Mouse (Mus musculus): ENCODE measurements around the gene Tnfsf12.
"Not testable (repeated sequence)": the region's sequence is repeated elsewhere in the genome, so short reads cannot be mapped to it uniquely, and the experiment has no call there.

Gene Tnfsf12

DNA sequence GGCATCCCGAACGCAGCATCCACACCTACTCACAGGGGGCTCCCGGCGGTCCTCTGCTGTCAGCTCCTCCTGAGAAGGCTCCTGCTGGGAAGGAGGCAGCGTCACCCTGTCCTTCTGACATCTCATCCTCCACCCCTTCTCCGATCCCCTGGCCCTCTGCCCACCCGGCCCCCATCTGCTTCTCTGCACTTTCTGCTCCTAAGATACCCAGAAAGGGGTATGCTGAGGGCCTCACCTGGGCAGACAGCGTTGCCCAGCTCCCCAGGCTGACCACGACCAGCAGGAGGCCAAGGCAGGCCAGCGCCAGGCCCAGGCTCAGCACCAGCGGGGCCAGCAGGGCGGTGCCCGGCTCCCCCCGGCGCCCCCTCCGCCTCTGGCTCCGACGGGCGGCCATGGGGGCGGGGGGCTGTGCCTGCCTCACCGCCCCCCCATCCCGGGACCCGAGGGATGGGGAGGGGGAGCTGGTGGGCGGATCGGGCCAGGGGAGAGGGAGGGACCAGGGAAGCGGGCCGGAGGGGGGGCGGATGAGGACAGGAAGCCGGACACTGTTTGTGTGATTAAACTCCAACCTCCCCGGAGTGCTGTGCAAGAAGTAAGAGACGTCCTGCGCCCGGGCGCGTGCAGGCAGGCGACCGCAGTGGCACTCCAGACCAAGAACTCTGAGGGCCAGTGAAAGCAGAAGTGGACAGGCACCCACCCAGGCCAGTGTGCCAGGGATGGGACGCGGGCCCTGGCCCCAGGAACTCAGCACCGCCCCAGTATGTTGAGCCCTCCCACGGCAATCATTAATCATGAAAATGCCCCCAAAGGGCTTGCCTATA is at the start of gene Tnfsf12, which contains the start of gene Tnfsfm13:
Gene Tnfsf12, minus strand, starts transcription at position 489 of the 821 bp plus-strand sequence.
Gene Tnfsfm13, minus strand, starts transcription at position 738 of the 821 bp plus-strand sequence.
- peak; percentile 78 to 79 for DNase-seq

DNA sequence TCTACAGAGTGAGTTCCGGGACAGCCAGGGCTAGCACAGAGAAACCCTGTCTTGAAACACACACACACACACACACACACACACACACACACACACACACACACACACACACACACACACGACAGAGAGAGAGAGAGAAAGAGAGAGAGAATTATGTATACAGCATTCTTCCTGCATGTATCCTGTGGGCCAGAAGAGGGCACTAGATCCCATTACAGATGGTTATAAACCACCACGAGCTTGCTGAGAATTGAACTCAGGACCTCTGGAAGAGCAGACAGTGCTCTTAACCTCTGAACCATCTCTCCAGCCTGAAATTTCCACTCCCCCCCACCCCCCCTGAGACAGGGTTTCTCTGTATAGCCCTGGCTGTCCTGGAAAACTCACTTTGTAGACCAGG is 35.8 kb upstream of the Tnfsf12 start:
- not testable (repeated sequence) for DNase-seq

DNA sequence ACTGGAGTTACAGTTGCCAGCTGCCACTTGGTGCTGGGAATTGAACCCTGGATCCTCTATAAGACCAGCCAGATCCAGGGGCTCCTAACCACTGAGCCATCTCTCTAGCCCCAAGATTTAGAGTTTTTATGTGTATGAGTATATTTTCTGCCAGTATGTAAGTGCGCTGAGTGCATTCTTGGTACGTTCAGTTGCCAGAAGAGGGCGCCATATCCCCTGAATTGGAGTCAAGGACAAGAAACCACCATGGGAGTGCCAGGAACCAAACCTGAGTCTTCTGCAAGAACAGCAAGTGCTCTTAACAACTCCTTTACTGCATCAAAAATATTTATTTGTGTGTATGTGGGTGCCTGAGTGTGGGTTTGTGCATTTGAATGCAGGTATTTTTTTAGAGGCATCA is 33.4 kb upstream of the Tnfsf12 start:
- peak; percentile 51 to 75 for DNase-seq

DNA sequence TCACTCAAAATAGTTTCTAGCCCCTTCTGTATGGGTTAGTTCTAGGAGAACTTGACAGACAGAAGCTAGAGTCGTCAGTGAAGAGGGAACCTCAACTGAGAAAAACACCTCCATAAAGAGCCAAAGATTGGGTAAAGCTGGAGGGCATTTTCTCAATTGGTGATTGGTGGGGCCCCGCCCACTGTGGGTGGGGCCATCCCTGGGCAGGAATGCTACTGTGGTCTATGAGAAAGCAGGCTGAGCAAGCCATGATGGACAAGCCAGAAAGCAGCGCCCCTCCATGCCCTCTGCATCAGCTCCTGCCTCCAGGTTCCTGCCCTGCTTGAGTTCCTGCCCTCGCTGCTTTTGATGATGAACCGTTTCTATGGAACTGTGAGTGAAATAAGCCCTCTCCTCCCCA is 30.3 kb upstream of the Tnfsf12 start:
- no peak for DNase-seq

DNA sequence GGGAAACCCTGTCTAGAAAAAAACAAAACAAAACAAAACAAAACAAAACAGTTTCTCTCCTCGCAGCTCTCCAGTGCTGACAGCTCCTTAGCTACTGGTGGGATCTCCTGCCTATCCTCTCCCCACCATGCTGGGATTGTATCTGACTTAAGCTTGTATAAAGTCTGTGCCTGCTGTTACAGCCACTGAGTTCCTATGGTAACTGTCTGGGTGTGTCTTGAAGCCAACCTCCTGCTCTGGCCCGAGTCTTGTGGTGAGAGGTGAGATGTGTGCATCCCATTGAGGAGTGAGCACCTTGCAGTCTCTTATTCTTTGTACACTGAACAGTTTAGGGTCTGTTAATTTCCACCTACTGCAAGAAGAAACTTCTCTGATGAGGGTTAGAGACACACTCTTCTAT is 27.4 kb upstream of the Tnfsf12 start:
- DNase-seq, result no peak

DNA sequence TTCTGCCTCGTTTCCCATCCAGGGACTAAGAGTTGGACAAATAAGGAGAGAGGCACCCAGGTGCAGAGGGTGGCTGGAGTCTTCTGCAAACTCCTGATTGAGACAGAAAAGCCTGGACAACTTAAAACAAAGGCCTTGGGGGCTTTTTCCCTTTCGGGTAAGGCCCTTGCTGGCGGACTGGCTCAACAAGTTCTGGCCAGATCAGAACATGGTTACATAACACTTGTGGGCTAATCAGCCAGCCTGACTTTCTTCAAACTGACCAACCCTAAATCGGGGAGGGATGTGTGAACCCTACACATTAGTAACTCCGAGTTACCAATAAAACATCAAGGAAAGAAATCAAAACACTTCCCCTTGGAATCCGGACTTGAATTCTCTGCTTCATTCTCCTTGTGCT is 25.2 kb upstream of the Tnfsf12 start:
- DNase-seq, result no peak

DNA sequence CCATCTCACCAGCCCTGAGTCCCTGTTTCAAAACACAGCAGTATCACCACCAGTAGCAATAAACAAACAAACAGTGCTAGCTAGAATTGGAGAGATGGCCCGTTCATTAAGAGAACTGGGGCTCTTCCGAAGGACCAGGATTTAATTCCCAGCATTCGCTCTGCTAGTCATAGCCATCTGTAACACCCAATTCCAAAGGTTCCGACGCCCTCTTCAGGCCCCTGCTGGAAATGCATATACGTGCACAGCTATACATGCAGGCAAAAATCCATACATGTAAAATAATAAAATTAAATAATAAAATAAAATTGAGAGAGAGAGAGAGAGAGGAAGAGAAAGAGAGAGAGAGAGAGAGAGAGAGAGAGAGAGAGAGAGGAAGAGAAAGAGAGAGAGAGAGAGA is 23.8 kb upstream of the Tnfsf12 start:
- no peak for DNase-seq

DNA sequence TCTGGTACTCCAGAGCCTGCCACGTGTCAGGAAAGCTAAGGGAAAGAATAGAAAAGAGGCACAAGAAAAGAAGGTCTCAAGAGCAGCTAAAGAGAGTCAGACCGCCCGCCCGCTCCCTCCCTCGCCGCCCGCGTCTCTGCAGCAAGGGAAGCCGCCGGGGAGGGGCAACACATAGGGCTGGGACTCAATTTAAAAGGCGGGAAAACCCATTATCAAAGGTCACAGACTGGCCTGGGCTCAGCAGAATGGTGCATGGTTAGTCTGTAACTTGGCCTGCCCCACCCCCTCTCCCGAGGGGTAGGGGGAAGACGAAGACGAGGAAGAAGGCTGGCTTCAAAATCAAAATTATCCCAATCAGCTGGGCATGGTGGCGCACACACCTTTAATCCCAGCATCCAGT is 23.0 kb upstream of the Tnfsf12 start:
- no peak for DNase-seq

DNA sequence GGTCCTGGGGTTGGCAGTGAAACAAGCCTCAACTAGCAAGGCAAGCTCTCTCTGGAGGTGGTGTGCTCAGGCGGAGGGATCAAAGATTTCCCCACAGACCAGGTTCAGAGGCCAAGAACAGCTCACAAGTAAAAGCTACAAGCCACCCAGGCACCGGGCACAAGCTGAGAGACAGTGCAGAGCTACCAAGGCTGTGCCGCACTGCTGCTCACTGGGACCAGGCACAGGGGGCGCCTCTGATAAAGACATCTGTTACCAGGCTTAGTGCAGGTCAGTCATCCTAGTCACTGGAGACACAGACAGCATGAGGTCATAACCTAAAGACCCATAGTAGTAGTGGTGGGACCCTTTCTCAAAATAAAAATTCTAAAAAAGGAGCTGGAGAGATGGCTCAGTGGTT is 21.3 kb upstream of the Tnfsf12 start:
- DNase-seq, result no peak

DNA sequence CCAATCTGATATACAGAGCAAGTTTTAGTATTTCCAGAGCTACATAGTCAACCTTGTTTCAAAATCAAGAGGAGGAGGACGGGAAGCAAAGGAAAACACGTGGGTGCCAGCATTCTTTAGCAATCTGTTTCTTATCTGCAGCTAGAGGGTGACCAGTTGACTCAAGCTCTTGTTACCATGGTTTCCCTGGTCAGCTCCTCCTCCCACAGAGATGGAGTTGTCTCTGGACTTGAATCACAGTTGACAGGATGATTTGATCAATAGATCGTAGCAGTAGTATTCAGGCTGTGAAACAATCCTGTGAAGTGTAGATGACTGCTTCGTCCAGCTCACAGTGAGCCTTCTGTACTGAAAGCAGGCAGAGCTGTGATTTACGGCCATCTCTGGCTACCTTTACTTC is 20.3 kb upstream of the Tnfsf12 start:
- DNase-seq, result no peak

DNA sequence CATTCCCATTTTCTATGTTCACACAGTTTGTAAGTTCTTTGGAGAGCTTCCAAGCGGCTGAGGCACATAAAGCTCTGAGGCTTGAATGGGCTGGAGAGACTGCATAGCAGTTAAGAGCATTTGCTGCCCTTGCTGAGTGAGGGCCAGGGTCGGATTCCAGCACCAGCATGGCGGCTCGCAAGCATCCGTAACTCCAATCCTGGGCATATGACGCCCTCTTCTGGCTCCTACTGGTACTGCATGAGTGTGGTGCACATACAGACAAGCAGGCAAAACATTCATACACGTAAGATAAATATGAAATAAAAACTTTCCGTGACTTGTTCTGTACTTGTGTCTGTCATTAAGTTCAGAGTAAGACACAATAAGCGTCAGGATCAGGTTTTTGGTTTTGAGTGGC is 19.8 kb upstream of the Tnfsf12 start:
- DNase-seq, result peak; percentile 30 to 57

DNA sequence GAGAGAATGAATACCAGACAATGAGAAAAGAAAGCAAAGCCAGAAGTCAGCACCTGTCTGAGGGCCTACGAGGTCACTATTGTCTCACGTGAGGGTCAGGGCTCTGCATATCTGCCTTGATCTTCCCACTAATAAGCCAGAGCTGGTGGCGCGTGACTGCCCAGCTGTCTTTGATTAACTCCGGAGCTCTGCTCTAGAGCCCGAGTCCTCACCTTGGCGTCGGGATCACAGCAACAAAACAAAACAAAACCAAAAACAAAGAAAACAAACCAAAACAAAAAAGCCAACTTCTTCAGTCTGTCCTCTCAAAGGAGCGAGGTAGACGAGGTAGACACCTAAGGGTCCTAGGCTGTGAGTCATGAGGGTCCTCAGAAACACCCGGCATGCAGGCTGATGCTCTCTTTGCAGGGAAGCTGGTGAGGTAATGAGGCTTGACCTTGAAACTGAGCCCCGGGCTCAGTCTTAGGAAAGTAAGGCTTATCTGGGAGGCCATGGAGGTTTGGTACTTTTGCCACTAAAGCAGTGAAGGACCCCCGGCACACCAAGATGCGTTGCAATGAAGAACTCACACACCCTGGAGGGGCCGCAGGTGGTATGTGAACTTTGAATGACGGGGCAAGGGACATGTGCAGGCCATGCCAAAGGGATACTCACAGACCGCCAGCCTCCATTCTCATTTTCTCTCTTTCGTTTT is 19.1 kb upstream of the Tnfsf12 start:
- no peak for DNase-seq

DNA sequence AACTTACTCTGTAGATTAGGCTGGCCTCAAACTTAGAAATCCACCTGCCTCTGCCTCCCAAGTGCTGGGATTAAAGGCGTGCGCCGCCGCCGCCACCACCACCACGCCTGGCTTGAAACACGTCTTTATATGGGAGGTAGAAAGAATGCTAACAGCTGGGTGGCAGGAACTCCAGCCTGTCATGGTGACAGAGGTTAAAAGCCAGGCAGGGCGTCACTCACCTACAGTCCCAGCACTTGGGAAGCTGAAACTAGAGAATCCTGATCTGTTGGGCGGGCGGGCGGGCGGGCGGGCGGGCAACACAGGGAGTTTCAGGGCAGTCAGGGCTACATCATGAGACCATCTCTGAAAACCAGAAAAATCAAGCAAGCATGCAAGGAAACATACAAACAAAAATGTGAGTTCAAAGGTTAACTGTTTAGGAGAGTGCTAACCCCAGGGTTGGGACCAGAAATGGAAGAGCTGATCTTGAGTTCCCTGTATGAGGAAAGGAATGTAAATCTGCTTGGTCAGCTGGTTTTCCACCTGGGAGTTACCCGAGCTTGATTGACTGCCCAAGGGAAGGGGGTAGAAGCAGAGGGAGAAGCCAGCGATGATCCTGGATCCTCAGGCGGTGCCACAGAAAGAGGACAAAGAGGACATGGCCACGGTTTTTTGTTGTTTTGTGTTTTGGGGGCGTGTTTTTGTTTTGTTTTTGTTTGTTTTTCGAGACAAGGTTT is 17.5 kb upstream of the Tnfsf12 start:
- DNase-seq, result no peak

DNA sequence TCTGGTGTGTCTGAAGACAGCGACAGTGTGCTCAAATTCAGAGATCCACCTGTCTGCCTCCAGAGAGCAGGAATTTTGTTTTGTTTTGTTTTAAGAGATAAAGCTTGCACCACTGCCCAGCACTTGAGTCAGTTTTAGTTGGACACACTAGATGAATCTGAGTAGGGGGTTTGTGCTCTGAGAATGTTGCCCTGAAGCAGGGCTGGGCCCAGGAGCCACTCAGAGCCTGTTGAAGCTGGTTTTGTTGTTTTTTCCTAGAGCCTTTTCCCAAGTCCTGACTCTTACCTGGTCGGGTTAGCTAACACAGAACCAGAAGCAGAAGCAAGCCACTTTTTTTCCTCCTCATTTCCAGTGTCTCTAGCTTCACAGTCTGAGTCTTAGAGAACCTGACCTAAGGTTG is 15.4 kb upstream of the Tnfsf12 start:
- DNase-seq, result no peak

DNA sequence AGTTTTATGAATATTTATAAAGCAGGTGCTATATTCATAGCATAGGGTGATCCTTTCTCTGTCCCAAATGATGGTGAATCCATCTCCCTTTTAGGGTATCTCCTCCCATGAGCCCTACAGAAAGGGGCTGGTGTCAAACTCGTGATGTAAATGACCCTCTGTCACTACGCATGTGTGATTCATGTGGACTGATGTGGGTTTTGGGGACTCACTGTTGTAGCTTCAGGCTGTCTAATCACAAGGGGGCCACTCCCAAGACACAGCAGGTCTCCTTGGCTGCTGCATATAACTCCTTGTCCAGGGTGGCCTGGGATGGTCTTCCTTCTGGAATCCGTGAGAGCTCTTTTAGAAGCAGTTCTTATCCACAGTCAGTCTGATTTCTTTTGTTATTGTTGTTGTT is 14.8 kb upstream of the Tnfsf12 start:
- no peak for DNase-seq

DNA sequence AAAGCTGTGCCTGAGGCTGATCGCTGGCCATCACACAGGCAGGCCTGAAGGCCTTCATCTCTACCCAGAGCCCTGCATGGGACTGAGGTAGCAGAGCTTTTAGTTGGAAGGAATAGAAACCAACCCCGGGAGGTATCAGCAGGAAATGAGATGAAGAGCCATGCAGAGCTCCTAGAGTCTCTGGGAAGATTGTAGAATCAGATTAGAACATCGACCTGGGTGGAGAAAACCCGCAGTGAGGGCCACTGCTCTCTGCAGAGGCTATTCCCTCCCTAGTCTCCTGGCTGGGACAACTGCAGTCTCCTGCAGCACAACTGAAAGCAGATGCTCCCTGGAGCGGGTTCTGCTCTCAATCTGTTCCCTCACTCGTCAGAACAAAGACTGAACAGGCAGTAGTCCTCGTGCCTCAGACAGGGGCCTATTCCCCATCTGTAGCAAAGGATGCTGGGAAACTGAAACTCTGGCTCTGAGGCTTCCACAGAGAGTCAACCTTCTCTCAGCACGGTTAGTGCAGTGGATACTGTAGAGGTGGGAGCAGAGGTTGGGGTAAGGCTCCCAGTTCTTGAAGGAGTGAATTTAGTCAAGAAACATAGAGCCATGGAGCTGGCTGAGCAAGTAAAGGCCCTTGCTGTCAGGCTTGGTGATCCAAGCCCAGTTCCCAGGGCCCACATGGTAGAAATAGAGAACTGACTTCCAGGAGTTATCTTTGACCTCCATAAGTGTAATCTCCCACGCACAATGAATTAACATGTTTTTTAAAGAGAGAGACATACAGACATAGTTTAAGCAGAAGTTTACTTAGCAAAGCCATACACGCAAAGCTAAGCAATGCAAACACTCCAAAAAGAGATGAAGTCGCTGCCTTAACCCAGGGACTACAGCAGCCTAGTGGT is 14.2 kb upstream of the Tnfsf12 start:
- DNase-seq, result peak; percentile 31 to 38

DNA sequence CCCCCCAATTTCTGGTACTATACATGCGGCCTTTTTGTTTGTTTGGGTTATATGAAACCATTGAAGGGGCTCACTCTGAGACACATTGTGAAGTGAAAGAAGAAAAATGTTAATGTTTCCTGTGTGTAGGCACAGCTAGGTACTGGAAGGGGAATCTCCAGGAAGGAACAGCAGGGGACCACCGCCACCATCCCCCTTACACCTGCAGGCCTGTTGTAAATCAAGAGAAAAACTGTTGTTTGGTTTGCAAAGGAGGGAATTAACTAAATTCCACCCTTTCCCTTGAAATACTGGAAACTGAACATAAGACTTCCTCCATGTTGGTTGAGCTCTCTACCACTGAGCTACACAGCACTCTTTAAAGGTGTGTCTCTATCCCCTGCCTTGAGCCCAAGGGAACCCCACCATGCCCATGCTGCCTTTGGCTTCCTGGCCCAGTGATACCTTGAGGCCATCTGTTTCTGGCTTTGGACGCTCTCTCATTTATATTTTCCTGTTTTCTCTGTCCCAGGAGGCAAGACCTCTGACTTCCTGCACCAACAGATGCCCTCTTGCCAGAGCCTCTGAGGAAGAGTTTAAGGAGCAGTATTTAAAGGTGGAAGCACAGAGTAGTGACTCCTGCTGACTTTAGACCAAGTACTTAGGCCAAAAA is 13.1 kb upstream of the Tnfsf12 start:
- peak; percentile 36 to 49 for DNase-seq

DNA sequence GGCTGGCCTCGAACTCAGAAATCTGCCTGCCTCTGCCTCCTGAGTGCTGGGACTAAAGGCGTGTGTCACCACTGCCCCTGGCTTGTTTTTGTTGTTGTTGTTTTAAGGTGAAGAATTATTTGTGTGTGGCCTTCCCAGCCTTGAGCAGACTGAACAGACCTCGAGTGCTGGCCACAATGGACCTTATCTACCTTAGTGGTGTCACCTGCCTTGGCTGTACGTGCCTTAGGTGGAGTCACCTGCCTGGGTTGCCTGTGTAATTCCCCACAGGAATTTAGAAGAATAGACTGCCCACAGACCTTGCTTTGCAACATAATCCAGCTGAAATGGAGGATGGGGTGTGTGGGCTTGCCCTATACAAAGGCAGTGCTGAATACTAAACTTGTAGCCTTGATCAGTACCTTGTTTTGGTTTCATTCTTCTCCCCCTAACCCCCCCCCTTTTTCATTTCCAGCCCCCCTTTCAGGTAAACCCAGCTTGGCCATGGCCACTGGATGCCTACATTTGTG is 12.3 kb upstream of the Tnfsf12 start:
- no peak for DNase-seq

DNA sequence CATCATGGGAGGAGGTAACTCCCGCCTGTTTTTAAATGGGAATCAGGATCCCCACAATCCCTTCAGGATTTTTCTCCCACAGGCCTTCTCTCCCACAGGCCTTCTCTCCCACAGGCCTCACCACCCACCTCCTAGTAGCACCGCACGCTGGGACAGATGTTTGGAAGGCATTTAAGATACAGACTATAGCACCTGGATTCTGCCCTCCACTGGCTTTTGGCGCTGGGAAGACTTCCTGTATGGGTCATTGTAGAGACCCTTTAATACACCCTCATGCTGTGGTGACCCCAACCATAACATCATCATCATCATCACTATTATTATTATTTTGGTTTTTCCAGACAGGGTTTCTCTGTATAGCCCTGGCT is 11.8 kb upstream of the Tnfsf12 start:
- no peak for DNase-seq

DNA sequence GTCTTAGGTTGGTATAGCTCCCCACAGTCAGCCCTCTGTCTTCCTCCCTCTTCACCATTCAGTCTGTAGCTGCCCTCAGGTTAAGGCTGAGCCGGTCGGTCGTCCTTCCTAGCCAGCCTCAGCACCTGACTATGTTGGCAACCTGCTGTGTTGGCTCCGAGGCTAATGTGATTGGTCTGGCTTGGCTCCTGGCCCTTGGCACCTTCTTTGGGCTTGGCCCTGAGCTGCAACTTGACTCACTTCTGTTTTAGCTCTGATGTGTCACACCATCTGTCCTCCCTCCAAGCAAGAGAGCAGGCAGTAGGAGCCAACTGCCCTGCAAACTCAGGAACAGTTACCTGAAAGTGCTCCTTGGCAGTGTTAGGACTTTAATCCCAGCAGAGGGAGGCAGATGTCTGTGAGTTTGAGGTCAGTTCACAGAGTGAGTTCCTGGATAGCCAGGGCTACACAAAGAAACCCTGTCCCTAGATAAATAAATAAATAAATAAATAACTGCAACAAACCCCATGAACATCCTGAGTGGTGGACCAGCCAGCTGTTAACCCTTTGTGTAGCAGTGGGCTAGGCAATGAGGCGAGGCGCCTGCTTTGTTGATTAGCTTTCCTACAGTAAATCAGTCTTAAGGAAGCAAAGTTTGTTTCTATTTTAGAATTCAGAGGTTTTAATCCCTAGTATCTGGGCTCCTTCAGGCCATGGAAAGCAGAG is 11.3 kb upstream of the Tnfsf12 start:
- peak; percentile 98 for DNase-seq

DNA sequence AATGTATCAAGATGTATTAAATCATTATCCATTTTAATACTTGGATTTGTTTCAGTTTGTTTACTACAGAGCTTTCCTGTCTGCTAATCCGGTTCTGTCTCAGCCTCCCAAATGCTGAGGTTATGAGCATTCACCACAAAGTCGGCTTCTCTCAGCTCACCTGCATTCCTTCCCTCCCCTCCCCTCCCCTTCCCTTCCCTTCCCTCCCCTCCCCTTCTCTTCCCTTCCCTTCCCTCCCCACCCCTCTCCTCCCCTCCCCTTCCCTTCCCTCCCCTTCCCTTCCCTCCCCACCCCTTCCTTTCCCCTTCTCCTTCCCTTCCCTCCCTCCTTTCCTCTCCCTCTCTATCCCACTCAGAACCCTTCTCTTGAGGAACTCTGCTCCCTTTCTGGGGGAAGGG is 9.0 kb upstream of the Tnfsf12 start:
- no peak for DNase-seq
